14 mouse cellular contexts compared by ENCODE assay signal in genomic region chr2:84800304-84800703, GRCm38 (mm10). TPM values are rescaled to one million over a fixed set of nuclear protein-coding genes. Genes with fewer than 3 reads are reported as not detected.
DNase-seq lines count a peak whose midpoint lies in the region; ATAC-seq and TF ChIP-seq lines count a peak whose summit lies in the region.
"Had no signal": no experiment of that assay in that cellular context is flagged by ENCODE, and none has a peak within 500 bp of the region (broad histone marks: within the 10 kb centered on the region; RNA-seq: fewer than 3 reads in every experiment).

No protein-coding gene starts in this region.

- H3K36me3 ChIP-seq in heart, postnatal 0 days (replicated peaks; ENCODE audit: control insufficient read depth, insufficient read depth, low read length): 0 out of 2 replicates have a peak, but pooled peaks cover 10% of the 10 kb centered on the region
- H3K36me3 ChIP-seq in MEL (ENCODE audit: control insufficient read depth in 1 of 2, insufficient read depth in 2 of 2, low read length in 2 of 2): peaks cover 0 to 5% of the 10 kb centered on the region in 2 experiments; a peak in 2 of 4 replicates
- peaks cover 28% of the 10 kb centered on the region for H3K36me3 ChIP-seq in liver, postnatal 0 days (replicated peaks; ENCODE audit: insufficient read depth, low read length)
- H3K36me3 ChIP-seq: hindbrain, embryonic 13.5 days had no signal

- no peak overlapping the region for H3K4me3 ChIP-seq in heart, postnatal 0 days (ENCODE audit: low read depth, low read length)
- H3K4me3 ChIP-seq in MEL (ENCODE audit: control insufficient read depth in 1 of 2, insufficient read depth in 1 of 2, low read depth in 2 of 2, low read length in 2 of 2): peak overlapping the region; percentile 28 to 42
- peak overlapping the region; percentile 92 for H3K4me3 ChIP-seq in liver, postnatal 0 days (ENCODE audit: low read depth, low read length)

- H3K9ac ChIP-seq in heart, postnatal 0 days (replicated peaks; ENCODE audit: low read depth, low read length): no peak overlapping the region
- peak overlapping the region; percentile 19; the same call in 1 of the 2 replicates for H3K9ac ChIP-seq in MEL (ENCODE audit: control insufficient read depth, low read depth, low read length, poor library complexity, severe bottlenecking)
- H3K9ac ChIP-seq in liver, postnatal 0 days (replicated peaks): peak overlapping the region; percentile 84

- no peaks in the 10 kb centered on the region for H3K79me2 ChIP-seq in MEL (ENCODE audit: control insufficient read depth, insufficient read depth, low read length, poor library complexity)

- no peaks in the 10 kb centered on the region for H3K27me3 ChIP-seq in heart, postnatal 0 days (ENCODE audit: control insufficient read depth, insufficient read depth, low read length)
- no peaks in the 10 kb centered on the region for H3K27me3 ChIP-seq in MEL (ENCODE audit: control insufficient read depth in 1 of 2, insufficient read depth in 2 of 2, low read length in 2 of 2)
- no peaks in the 10 kb centered on the region for H3K27me3 ChIP-seq in liver, postnatal 0 days (ENCODE audit: insufficient read depth, low read length)
- H3K27me3 ChIP-seq: hindbrain, embryonic 13.5 days had no signal

- ATAC-seq in heart, postnatal 0 days (ENCODE audit: insufficient read depth, low read depth): no peak
- ATAC-seq in hematopoietic stem cell, adult 5-6 weeks (replicated peaks in 1 of 2; ENCODE audit: insufficient read depth in 1 of 2, low FRiP score in 2 of 2, low TSS enrichment in 1 of 2, low read depth in 1 of 2, poor library complexity in 2 of 2, severe bottlenecking in 2 of 2): peak; percentile 33 to 37; a peak in 1 of 4 replicates
- peak; percentile 20 for ATAC-seq in liver, postnatal 0 days

- no peak for TF ChIP-seq POLR2A in MEL (IDR thresholded peaks at IDR 0.05; ENCODE audit: control insufficient read depth in 1 of 2, insufficient read depth in 1 of 2, low read depth in 1 of 2, low read length in 2 of 2, poor library complexity in 1 of 2)

- peak overlapping the region; percentile 8 for H3K4me2 ChIP-seq in heart, postnatal 0 days (ENCODE audit: low read depth, low read length)
- H3K4me2 ChIP-seq in liver, postnatal 0 days (ENCODE audit: low read depth, low read length): peak overlapping the region; percentile 98

- no peaks in the 10 kb centered on the region for H3K4me1 ChIP-seq in heart, postnatal 0 days (ENCODE audit: control insufficient read depth, insufficient read depth)
- H3K4me1 ChIP-seq in MEL (ENCODE audit: control insufficient read depth in 1 of 2, insufficient read depth in 2 of 2, low read length in 2 of 2): peaks cover 0 to 14% of the 10 kb centered on the region in 2 experiments; a peak in 3 of 4 replicates
- peaks cover 20% of the 10 kb centered on the region for H3K4me1 ChIP-seq in liver, postnatal 0 days (ENCODE audit: insufficient read depth)

- no peak for DNase-seq in heart, postnatal 0 days (ENCODE audit: low spot score)
- no peak for DNase-seq in heart, postnatal 10 days
- DNase-seq in MEL (ENCODE audit: low read depth, low spot score): peak; percentile 42
- peak; percentile 36 for DNase-seq in liver, postnatal 0 days
- DNase-seq in layer of hippocampus, postnatal 25 days (ENCODE audit: extremely low spot score in 1 of 2, low spot score in 1 of 2): no peak
- DNase-seq in layer of hippocampus, postnatal 14 days (ENCODE audit: low spot score in 2 of 2): no peak
- DNase-seq in cerebellum, postnatal 36 days: no peak
- DNase-seq: adrenal gland, adult 8-10 months; cerebellum, adult 9-11 months; lung, postnatal 10 days had no signal

- no peak for TF ChIP-seq RAD21 in MEL (IDR thresholded peaks at IDR 0.05; ENCODE audit: low read depth, low read length)

- H3K27ac ChIP-seq in heart, postnatal 0 days (ENCODE audit: low read depth): no peak overlapping the region
- H3K27ac ChIP-seq in MEL (ENCODE audit: control insufficient read depth, low read depth, low read length): peak overlapping the region; percentile 19; the same call in 1 of the 2 replicates
- peak overlapping the region; percentile 98 for H3K27ac ChIP-seq in liver, postnatal 0 days (ENCODE audit: low read depth)
- H3K27ac ChIP-seq: hindbrain, embryonic 13.5 days; kidney, postnatal 0 days had no signal

- TF ChIP-seq CTCF in heart, postnatal 0 days (IDR thresholded peaks at IDR 0.05; ENCODE audit: low read depth): no peak
- no peak for TF ChIP-seq CTCF in MEL (IDR thresholded peaks at IDR 0.05 in 2 of 3, conservative IDR thresholded peaks at IDR 0.05 in 1 of 3; ENCODE audit: control insufficient read depth in 1 of 3, insufficient read depth in 1 of 3, low read depth in 2 of 3, low read length in 3 of 3, poor library complexity in 1 of 3, severe bottlenecking in 1 of 3)
- TF ChIP-seq CTCF in liver, postnatal 0 days (IDR thresholded peaks at IDR 0.05; ENCODE audit: low read depth): no peak

- WGBS in heart, postnatal 0 days: 65% methylated on average over 4 of the region's 4 CpGs
- WGBS in liver, postnatal 0 days (ENCODE audit: insufficient replicate concordance): 35% methylated on average over 4 of the region's 4 CpGs

- H3K9me3 ChIP-seq in heart, postnatal 0 days (replicated peaks; ENCODE audit: control insufficient read depth, low read length): peaks cover 3% of the 10 kb centered on the region; the same call in 1 of the 2 replicates
- H3K9me3 ChIP-seq in MEL (replicated peaks; ENCODE audit: insufficient read depth, low read length): no peaks in the 10 kb centered on the region
- H3K9me3 ChIP-seq in liver, postnatal 0 days (ENCODE audit: low read length): no peaks in the 10 kb centered on the region
- H3K9me3 ChIP-seq: hindbrain, embryonic 13.5 days had no signal

- no peak for TF ChIP-seq EP300 in heart, postnatal 0 days (IDR thresholded peaks at IDR 0.05; ENCODE audit: low read depth)
- TF ChIP-seq EP300 in MEL (IDR thresholded peaks at IDR 0.05; ENCODE audit: low read depth in 1 of 2, low read length in 2 of 2): no peak; a peak in 2 of 4 replicates
- TF ChIP-seq EP300 in liver, postnatal 0 days (IDR thresholded peaks at IDR 0.05; ENCODE audit: low read depth): 0 out of 2 replicates have a peak, but pooled peaks have one; percentile 44

- intact Hi-C loops in heart, postnatal 10 days (cut with DNase I): no loop called here

RNA-seq across cellular contexts. Expression of gene Ube2l6, which starts 1.7 kb away (rescaled TPM):
- total RNA-seq in heart, postnatal 0 days (2014; rRNA removed; ENCODE audit: low replicate concordance): 40.0 and 47.0 TPM in 2 replicates
- 29.8 and 36.9 TPM in 2 replicates for polyA plus RNA-seq in heart, postnatal 0 days (2015; fragmentation: Nextera tagmentation; extraction: Ambion mirVana)
- total RNA-seq in heart, postnatal 10 days (2021): 10 to 100 TPM; 22.3 to 36.8 TPM
- 8.8 and 17.5 TPM in 2 replicates for total RNA-seq in MEL (2012; rRNA removed)
- 10 to 100 TPM in 1 of 2 experiments, not detected in 1; 37.0 TPM for polyA plus RNA-seq in MEL (2012; ENCODE audit: insufficient read depth in 1 of 2, insufficient read length in 2 of 2, low read depth in 1 of 2, low replicate concordance in 2 of 2, missing spikeins in 1 of 2)
- total RNA-seq in hematopoietic stem cell, adult 5-6 weeks (2017): 39.4 and 43.4 TPM in 2 replicates
- polyA plus RNA-seq in liver, postnatal 0 days (2015; fragmentation: Nextera tagmentation; extraction: Ambion mirVana): 276 and 305 TPM in 2 replicates
- 1 to 10 TPM; 3.9 to 4.3 TPM for total RNA-seq in layer of hippocampus, postnatal 25 days (2021)
- total RNA-seq in layer of hippocampus, postnatal 14 days (2021): 1 to 10 TPM; 4.1 to 4.5 TPM

RNA-seq across cellular contexts. Expression of gene Smtnl1, which starts 22.1 kb away (rescaled TPM):
- total RNA-seq in heart, postnatal 0 days (2014; rRNA removed; ENCODE audit: low replicate concordance): not detected in 2 replicates
- 0.07 and 0.12 TPM in 2 replicates for polyA plus RNA-seq in heart, postnatal 0 days (2015; fragmentation: Nextera tagmentation; extraction: Ambion mirVana)
- total RNA-seq in heart, postnatal 10 days (2021): under 1 TPM in 1 of 2 experiments, not detected in 1; 0.14 TPM
- not detected in 2 replicates for total RNA-seq in MEL (2012; rRNA removed)
- not detected for polyA plus RNA-seq in MEL (2012; ENCODE audit: insufficient read depth in 1 of 2, insufficient read length in 2 of 2, low read depth in 1 of 2, low replicate concordance in 2 of 2, missing spikeins in 1 of 2)
- total RNA-seq in hematopoietic stem cell, adult 5-6 weeks (2017): 1.1 TPM in 2 replicates
- polyA plus RNA-seq in liver, postnatal 0 days (2015; fragmentation: Nextera tagmentation; extraction: Ambion mirVana): 0.15 and 0.98 TPM in 2 replicates
- total RNA-seq in layer of hippocampus, postnatal 25 days (2021): not detected
- total RNA-seq in layer of hippocampus, postnatal 14 days (2021): not detected
- total RNA-seq: adrenal gland, adult 8-10 months; left cerebral cortex, postnatal 10 days had no signal
- polyA plus RNA-seq: hindbrain, embryonic 13.5 days had no signal

RNA-seq across cellular contexts. Expression of gene Serping1, which starts 25.1 kb away (rescaled TPM):
- total RNA-seq in heart, postnatal 0 days (2014; rRNA removed; ENCODE audit: low replicate concordance): 26.3 and 31.2 TPM in 2 replicates
- polyA plus RNA-seq in heart, postnatal 0 days (2015; fragmentation: Nextera tagmentation; extraction: Ambion mirVana): 37.1 and 38.8 TPM in 2 replicates
- 10 to 100 TPM; 59.2 to 60.4 TPM for total RNA-seq in heart, postnatal 10 days (2021)
- total RNA-seq in MEL (2012; rRNA removed): not detected in 2 replicates
- not detected for polyA plus RNA-seq in MEL (2012; ENCODE audit: insufficient read depth in 1 of 2, insufficient read length in 2 of 2, low read depth in 1 of 2, low replicate concordance in 2 of 2, missing spikeins in 1 of 2)
- 0.63 TPM in 1 of 2 replicates, not detected in the other for total RNA-seq in hematopoietic stem cell, adult 5-6 weeks (2017)
- polyA plus RNA-seq in liver, postnatal 0 days (2015; fragmentation: Nextera tagmentation; extraction: Ambion mirVana): 344 and 356 TPM in 2 replicates
- 1 to 10 TPM; 5.7 to 7.4 TPM for total RNA-seq in layer of hippocampus, postnatal 25 days (2021)
- 10 to 100 TPM in 1 of 2 experiments, 1 to 10 TPM in 1; 6.8 to 10.6 TPM for total RNA-seq in layer of hippocampus, postnatal 14 days (2021)

RNA-seq across cellular contexts. Expression of gene Timm10, which starts 26.5 kb away (rescaled TPM):
- 117 and 140 TPM in 2 replicates for total RNA-seq in heart, postnatal 0 days (2014; rRNA removed; ENCODE audit: low replicate concordance)
- 129 and 133 TPM in 2 replicates for polyA plus RNA-seq in heart, postnatal 0 days (2015; fragmentation: Nextera tagmentation; extraction: Ambion mirVana)
- total RNA-seq in heart, postnatal 10 days (2021): 100 to 1,000 TPM; 122 to 124 TPM
- 165 and 193 TPM in 2 replicates for total RNA-seq in MEL (2012; rRNA removed)
- 100 to 1,000 TPM in 1 of 2 experiments, not detected in 1; 129 TPM for polyA plus RNA-seq in MEL (2012; ENCODE audit: insufficient read depth in 1 of 2, insufficient read length in 2 of 2, low read depth in 1 of 2, low replicate concordance in 2 of 2, missing spikeins in 1 of 2)
- 20.7 and 27.7 TPM in 2 replicates for total RNA-seq in hematopoietic stem cell, adult 5-6 weeks (2017)
- 59.8 and 63.9 TPM in 2 replicates for polyA plus RNA-seq in liver, postnatal 0 days (2015; fragmentation: Nextera tagmentation; extraction: Ambion mirVana)
- total RNA-seq in layer of hippocampus, postnatal 25 days (2021): 10 to 100 TPM; 58.0 to 60.3 TPM
- total RNA-seq in layer of hippocampus, postnatal 14 days (2021): 10 to 100 TPM; 59.1 to 59.8 TPM

RNA-seq across cellular contexts. Expression of gene Slc43a1, which starts 38.3 kb away (rescaled TPM):
- total RNA-seq in heart, postnatal 0 days (2014; rRNA removed; ENCODE audit: low replicate concordance): 3.9 and 14.1 TPM in 2 replicates
- 2.8 and 2.9 TPM in 2 replicates for polyA plus RNA-seq in heart, postnatal 0 days (2015; fragmentation: Nextera tagmentation; extraction: Ambion mirVana)
- total RNA-seq in heart, postnatal 10 days (2021): 1 to 10 TPM; 2.2 to 3.4 TPM
- total RNA-seq in MEL (2012; rRNA removed): 93.3 and 131 TPM in 2 replicates
- polyA plus RNA-seq in MEL (2012; ENCODE audit: insufficient read depth in 1 of 2, insufficient read length in 2 of 2, low read depth in 1 of 2, low replicate concordance in 2 of 2, missing spikeins in 1 of 2): 100 to 1,000 TPM in 1 of 2 experiments, 10 to 100 TPM in 1; 69.8 to 108 TPM
- 16.4 and 23.5 TPM in 2 replicates for total RNA-seq in hematopoietic stem cell, adult 5-6 weeks (2017)
- polyA plus RNA-seq in liver, postnatal 0 days (2015; fragmentation: Nextera tagmentation; extraction: Ambion mirVana): 67.8 and 74.2 TPM in 2 replicates
- under 1 TPM; 0.30 to 0.35 TPM for total RNA-seq in layer of hippocampus, postnatal 25 days (2021)
- under 1 TPM; 0.33 to 0.37 TPM for total RNA-seq in layer of hippocampus, postnatal 14 days (2021)

Comparison
In these comparisons a context has a peak if more than half of its experiments do, and no peak if none do; other contexts are left out.
1. DNase-seq: peak in MEL (single experiment) and liver, postnatal 0 days (single experiment); none in heart, postnatal 0 days (single experiment), heart, postnatal 10 days (0 of 2), layer of hippocampus, postnatal 25 days (0 of 2), layer of hippocampus, postnatal 14 days (0 of 2) and cerebellum, postnatal 36 days (0 of 2).